Mouse (Mus musculus) thymus, adult 2 months (tissue): ENCODE results near the gene Fcho2. TPM values are rescaled to one million over a fixed set of nuclear protein-coding genes. Genes with fewer than 3 reads are reported as not detected.

Experiments
- DNase-seq: peaks from one replicate; pipeline ENCODE4 v3.0.0; 2021
- H3K27ac ChIP-seq: fragments of 200-500 bp; 2 replicates; pipeline ENCODE4 v1.5.1; 2012; ENCODE audit warnings: low read length, control low read depth; ENCODE audit not compliant: control insufficient read depth, insufficient read depth
- H3K27me3 ChIP-seq: fragments of 200-500 bp; 2 replicates; pipeline ENCODE4 v1.6.1; 2012; ENCODE audit warnings: mild to moderate bottlenecking, low read length, moderate library complexity, mixed read lengths; ENCODE audit not compliant: control insufficient read depth, insufficient read depth
- H3K36me3 ChIP-seq: fragments of 200-500 bp; 2 replicates; pipeline ENCODE4 v1.6.1; 2012; ENCODE audit warnings: mild to moderate bottlenecking, low read length, moderate library complexity; ENCODE audit not compliant: control insufficient read depth, insufficient read depth
- H3K4me1 ChIP-seq: fragments of 200-500 bp; replicated peaks from 2 replicates; pipeline ENCODE4 v1.6.1; 2012; ENCODE audit warnings: low read length; ENCODE audit not compliant: control insufficient read depth, insufficient read depth
- H3K4me3 ChIP-seq: fragments of 200-500 bp; 2 replicates; pipeline ENCODE4 v1.5.1; 2012; ENCODE audit warnings: mild to moderate bottlenecking, low read length, control low read depth, moderate library complexity; ENCODE audit not compliant: control insufficient read depth, insufficient read depth
- CTCF ChIP-seq: fragments of 200-500 bp; IDR thresholded peaks from 2 replicates; pipeline ENCODE4 v1.5.1; 2012; ENCODE audit warnings: mild to moderate bottlenecking, control low read depth, low read length, moderate library complexity, borderline replicate concordance; ENCODE audit not compliant: control insufficient read depth, poor library complexity, insufficient read depth; ENCODE audit errors: extremely low read depth
- POLR2A ChIP-seq: fragments of 200-500 bp; IDR thresholded peaks from 2 replicates; pipeline ENCODE4 v1.6.1; 2012; ENCODE audit warnings: mild to moderate bottlenecking, low read length, control low read depth, moderate library complexity; ENCODE audit not compliant: control insufficient read depth, poor library complexity, insufficient read depth; ENCODE audit errors: extremely low read depth
- WGBS: fragments of 180-500 bp; shearing (Covaris S2); methylation state at CpG from one replicate; pipeline ENCODE4 v1.1.7; 2018; 5-methylcytosine and 5-hydroxymethylcytosine counted together
- polyA plus RNA-seq: library from polyadenylated mRNA; depleted of rRNA; stranded (reverse); fragments of >200 nt; gene quantifications from 2 replicates; pipeline ENCODE4 v1.2.3, GENCODE M21; 2012; rRNA removed

Fcho2 gene
- polyA plus RNA-seq, 1 experiment: 10.7 TPM

DNA sequence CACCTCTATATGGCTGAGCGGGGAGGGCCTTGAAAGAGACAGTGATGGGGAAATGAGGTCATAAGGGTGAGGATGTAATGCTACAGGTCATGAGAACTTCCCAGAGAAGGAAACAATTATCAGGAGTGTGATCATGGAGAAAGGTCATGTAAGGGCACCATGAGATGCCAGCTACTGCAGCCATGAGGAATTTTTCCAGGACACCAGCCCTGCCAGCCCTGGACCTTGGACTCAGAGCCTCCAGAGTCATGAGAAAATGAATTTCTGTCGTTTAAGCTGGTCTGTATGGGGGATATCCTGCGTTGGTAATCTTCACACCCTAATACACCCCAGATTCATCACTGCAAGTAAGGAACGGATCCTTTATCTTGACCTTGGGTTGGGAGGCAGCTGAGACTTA lies 141.3 kb downstream of the Fcho2 start:
- 82% methylated on average over 4 of the region's 4 CpGs for WGBS
- Histone ChIP-seq H3K27ac (no peak overlapping the region), H3K4me3 (no peak overlapping the region), H3K4me1 (no peaks in the 10 kb centered on the region), H3K36me3 (no peaks in the 10 kb centered on the region), H3K27me3 (no peaks in the 10 kb centered on the region)
- no peak for DNase-seq
- TF ChIP-seq POLR2A: no peak
- TF ChIP-seq CTCF: no peak

Other genes with a start within 250 kb of the Fcho2 start
- gene Tmem174, start 178.0 kb downstream of the Fcho2 start, polyA plus RNA-seq: 0.13 TPM in 1 of 2 replicates, not detected in the other
- 0.14 and 0.80 TPM in 2 replicates for gene Tmem171, start 120.6 kb downstream of the Fcho2 start, polyA plus RNA-seq
- gene Tnpo1, start 110.9 kb upstream of the Fcho2 start, polyA plus RNA-seq: 35.9 and 40.7 TPM in 2 replicates
- gene 1700024P04Rik, start 169.1 kb upstream of the Fcho2 start, polyA plus RNA-seq: 0.39 TPM in 1 of 2 replicates, not detected in the other